Mouse (Mus musculus) mesoderm, embryonic 11.5 days (tissue): ENCODE results near the gene Rxrb.

Source experiments
- DNase-seq: peaks from one replicate; pipeline ENCODE4 v3.0.0-alpha.2; 2012; ENCODE audit warnings: low read depth, low spot score

Rxrb gene

DNA sequence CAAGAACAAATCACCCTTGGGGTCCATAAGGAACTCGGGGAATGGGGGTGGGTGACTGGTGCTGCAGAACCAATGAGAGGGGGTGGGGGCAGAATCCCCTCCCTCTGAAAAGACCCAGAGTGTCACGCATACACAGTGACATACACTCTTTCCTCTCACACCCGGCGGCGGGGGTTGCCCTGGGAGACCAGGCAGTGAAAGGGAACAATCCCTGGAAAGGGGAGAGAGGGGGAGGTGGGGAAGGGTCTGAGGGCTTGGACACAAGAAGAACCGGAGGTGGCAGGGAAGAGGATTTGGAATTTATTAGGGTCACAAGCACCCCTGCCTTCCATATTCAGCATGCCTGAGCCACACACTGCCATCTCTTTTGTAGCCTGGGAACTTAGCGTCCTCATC is 5.9 kb upstream of the Rxrb start:
- DNase-seq: peak; percentile 88

DNA sequence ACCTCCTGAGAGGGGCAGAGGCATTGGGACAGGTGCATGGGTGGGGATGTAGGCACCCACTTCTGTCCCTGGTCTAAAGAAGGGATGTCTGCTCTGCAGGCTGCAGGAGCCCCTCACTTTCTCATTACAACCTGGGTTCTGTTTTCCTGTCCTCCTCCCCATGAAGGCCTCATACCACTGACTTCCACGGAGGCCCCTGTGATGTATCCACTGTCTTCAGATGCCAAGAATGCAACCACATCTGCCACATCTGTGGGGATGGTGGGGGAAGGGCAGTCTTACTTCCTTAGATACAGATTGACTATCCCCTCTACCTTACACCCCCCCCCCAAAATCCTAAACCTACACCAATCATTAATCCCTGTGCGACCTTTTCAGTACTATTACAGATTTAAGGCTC is 5.4 kb upstream of the Rxrb start:
- no peak for DNase-seq

DNA sequence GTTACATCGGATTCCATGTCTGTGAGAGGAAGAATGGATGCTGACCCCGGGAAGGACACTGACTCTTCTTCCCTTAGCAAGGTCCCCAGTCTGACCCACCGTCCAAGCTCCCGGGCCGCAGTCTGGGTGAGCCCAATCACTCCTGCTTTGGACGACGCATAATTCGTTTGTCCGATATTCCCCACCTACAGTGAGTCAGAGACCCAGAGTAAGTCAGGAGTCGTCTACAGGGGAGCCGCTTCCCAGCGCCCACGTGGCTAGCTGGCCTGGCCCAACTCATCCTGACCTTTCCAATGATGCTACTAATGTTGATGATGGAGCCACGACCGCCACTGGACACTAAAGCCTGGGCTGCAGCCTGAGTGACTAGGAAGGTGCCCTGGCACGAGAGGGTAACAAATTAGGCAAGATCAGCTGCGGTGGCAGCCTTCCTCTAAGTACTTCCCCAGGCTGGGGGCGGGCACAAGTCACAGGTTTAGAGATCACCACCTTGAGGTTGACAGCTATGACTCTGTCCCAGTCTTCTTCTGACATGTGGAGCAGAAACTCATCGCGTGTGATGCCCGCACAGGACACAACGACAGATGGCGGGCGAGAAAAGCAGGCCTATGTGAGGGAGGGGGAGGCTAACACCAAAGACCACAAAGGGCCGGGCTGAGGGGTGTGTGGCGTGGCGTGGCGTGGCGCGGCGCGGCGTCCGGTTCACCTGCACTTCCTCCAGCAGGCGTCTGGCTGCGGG is 4.5 kb upstream of the Rxrb start:
- DNase-seq: no peak

DNA sequence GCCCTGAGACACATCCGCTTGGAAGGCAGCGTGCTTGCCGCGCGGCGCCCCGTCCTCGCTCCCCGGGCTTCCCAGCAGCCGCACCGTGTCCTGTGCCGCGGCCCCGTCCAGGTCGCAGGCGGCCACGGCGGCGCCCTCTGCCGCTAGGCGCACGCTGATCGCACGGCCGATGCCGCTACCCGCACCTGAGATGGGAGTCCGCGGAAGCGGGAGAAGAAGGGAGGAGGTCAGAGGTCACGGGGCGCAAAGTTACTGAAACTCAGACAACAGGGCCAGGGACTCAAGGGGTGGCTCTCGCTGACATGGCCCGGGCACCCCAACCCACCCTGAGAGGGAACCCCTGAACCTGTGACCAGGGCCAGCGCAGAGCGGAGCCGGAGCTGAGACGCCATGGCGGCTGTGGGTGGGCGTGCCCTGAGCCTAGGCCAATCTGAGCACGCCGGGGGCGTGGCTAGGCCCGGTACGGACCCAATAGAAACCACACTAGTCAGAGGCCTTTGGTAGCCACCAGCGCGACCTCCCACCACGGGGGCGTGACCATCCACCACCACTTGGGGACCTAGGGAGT is 3.9 kb upstream of the Rxrb start, which contains the start of gene H2-Ke6:
H2-Ke6 (minus strand) TSS at position 405 of the 568 bp plus-strand sequence.
- DNase-seq: peak; percentile 97

DNA sequence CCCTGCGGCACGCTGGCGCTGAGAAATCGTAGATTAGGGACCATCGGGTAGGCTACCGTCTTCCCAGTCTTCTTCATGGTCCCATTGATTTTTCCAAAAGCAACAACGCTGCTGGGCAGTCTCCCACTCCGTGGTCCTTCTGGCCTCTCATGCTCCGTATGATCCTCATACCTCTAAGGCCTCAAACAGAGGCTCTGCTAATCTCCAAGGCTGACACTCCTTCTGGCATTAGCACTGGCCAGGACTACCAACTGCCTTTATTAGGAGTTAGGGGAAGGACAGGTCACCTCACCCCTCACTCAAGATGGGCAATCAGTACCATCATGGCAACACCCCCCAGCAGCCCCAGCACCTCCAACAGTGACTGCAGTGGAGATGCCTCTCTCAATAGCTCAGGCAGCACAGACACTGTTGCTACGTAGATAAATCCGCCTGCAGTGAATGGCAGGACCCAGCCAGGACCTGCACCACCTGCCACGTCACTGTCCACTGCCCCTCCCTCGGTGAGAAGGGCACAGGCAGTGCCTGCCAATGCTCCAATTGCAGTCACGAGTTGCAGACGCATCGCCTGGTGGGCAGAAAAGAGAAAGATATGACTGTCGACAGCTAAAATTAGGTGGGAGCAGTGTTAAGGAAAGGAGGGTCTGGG is 3.0 kb upstream of the Rxrb start:
- no peak for DNase-seq

DNA sequence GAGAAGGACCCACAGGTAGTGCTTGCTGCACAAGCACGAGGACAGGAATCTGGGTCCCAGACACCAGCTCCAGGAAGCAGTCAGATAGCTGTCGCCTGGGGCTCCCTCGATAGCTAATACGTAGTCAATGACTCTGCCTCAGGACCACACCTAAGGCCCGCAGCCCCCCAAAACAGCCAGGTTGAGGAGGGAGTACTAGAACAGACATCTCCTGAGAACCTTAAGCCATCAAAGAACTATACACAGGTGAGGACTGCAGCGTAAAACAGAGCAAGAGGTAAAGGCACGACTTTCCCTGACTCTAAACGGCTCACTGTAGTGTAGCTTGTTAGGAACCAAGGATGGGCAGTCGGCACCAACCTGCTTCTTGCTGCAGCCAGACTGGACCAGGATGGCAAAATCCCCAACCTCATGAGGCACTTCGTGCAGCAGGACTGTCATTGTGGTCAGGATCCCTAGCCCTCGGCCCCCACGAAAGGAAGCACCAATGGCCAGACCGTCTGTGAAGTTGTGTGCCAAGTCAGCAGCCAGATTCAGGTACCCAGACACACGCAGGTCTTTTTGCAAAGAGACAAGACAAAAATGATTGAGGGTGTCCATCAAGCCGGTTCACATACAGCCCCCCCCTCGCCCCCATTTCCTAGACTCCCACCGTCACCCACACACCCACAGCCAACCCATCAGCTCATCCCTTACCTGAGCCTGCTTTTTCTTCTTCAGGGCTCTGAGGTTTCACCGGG is 2.3 kb upstream of the Rxrb start:
- no peak for DNase-seq

DNA sequence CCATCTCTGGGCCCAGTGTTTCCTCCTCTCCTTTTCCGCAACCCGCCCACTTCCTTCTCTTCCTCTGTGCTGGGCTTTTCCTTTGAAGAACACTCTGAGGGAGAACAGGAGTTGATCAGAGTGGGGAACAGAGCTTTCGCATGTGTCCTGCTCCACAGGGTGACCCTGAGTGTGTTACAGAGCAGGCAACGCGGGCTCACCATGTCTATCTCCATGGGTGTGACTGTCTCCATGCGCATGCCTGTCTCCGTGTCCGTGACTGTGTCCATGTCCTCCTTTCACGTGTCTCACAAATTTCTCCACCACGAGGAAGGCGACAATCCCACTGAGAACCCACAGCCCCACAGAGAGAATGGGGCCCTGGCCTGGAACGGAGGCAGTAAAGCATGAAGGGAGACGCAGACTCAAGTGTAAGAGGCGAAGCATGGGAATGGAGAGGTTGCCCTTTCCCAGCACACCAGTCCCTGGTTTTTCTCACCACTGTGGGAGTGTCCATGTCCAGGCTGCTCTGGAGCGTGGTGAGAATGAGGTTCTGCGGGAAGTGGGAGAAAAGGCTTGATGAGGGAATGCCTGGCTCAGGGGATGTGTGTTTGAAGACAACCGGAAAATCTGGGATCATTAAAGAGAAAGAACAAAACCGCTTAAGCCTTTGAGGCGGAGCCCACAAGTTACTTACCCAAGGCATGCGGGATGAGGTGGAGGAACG is 1.6 kb upstream of the Rxrb start:
- DNase-seq: no peak

DNA sequence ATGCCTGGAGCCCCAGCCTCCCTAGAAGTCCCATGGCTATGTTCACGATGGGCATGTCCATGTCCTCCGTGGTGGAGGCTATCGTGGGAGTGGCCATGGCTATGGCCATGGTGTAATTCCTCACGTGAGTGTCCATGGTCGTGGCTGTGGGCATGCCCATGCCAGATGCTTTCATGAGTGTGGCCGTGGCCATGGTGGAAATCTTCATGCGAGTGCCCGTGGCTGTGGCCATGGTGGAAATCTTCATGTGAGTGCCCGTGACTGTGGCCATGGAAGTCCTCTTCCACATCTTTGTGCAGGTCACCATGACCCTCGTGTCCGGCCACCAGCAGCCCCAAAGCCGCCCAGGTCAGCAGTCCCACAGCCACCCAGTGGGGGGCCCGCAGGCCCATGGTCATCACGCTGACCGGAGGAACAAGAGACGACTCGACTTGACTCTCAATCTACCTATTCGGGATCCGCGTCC is 718 bp upstream of the Rxrb start:
- no peak for DNase-seq

DNA sequence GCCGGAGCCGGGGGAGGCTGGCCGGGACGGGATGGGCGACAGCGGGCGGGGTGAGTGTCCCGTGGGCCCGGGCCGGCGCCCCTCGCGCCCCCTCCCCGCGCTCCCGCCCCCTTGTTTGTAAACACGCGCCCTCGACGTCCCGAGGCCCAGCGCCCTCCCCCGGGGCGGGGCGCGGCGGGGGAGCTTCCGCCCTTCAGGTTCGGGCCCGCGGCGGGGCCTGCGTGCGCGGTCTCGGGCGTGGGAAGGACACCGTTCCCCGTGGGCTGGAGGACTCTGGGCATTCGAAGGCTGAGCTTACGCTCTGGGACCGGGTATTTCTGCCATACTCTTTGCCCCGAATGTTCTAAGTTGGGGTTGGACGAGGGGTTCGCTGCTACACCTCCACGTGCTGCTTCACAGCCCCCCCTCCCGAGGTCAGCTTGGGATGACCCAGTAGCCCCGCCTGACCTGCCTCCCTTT is 591 bp downstream of the Rxrb start:
- DNase-seq: peak; percentile 57

DNA sequence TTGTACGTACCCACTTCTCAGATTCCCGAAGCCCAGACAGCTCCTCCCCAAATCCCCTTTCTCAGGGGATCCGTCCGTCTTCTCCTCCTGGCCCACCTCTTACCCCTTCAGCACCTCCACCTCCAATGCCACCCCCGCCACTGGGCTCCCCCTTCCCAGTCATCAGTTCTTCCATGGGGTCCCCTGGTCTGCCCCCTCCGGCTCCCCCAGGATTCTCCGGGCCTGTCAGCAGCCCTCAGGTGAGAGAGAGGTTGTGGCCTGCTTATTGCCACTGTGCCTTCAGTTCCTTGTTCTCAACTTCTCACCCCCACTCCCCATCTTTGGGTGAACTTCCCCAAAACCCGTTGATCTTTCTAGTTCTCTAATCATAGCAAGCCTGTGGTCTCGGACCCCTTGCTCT is 1.2 kb downstream of the Rxrb start:
- no peak for DNase-seq

DNA sequence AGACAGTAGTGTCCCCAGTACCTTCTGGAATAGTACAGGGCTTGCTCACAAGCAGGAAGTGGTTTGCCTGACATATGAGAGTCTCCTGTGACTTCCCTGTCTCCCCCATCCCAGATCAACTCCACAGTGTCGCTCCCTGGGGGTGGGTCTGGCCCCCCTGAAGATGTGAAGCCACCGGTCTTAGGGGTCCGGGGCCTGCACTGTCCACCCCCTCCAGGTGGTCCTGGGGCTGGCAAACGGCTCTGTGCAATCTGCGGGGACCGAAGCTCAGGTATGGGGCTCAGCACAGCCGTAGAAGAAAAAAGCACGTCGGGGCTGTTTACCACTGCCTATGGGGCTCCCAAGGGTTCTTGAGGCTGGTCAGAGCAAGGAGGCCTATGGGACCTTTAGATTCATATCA is 1.8 kb downstream of the Rxrb start:
- DNase-seq: no peak

DNA sequence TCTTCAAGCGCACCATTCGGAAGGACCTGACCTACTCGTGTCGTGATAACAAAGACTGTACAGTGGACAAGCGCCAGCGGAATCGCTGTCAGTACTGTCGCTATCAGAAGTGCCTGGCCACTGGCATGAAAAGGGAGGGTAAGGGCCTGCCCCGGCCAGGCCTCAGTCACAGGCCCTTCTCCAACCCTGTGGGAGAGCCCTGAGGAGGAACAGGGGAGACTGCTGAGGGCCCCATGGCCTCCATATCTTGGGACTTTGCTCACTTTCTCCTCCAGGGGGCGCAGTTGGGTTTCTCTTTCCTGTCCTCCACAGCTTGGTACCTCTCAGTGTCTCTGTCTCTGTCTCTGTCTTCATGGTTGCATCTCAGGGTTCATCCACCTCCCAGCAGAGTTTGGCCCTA is 2.5 kb downstream of the Rxrb start:
- peak; percentile 67 for DNase-seq

DNA sequence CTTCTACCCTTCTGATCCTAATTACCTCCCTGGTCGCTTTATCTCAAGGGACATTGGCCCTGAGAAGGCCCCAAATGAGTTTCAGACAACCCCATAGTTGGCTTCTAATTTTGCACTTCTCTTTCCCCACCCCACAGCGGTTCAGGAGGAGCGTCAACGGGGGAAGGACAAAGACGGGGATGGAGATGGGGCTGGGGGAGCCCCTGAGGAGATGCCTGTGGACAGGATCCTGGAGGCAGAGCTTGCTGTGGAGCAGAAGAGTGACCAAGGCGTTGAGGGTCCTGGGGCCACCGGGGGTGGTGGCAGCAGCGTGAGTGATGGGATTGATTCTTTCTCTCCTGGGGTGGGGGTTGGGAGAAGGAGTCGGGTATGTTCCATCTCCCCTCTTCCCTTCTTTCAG is 3.9 kb downstream of the Rxrb start:
- no peak for DNase-seq

DNA sequence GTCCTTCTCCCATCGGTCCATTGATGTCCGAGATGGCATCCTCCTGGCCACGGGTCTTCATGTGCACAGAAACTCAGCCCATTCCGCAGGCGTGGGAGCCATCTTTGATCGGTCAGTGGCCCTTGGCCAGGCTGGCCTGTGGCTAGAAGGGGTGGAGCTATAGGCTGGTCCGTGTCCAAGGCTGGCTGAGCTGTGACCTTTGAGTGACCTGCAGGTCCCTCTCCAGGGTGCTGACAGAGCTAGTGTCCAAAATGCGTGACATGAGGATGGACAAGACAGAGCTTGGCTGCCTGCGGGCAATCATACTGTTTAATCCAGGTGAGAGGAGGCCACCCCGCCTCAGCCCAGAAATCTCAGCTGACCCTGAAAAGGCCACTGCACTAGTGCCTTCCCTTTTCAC is 5.0 kb downstream of the Rxrb start:
- no peak for DNase-seq

DNA sequence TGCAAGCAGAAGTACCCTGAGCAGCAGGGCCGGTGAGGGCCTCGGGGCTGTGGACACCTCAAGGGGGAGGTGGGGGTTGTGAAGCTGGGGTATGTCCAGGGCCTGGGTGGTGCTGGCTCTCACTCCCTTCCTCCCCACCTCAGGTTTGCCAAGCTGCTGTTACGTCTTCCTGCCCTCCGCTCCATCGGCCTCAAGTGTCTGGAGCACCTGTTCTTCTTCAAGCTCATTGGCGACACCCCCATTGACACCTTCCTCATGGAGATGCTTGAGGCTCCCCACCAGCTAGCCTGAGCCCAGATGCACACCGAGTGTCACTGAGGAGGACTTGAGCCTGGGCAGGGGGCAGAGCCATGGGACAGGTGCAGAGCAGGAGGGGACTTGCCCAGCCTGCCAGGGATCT is 5.6 kb downstream of the Rxrb start:
- no peak for DNase-seq

DNA sequence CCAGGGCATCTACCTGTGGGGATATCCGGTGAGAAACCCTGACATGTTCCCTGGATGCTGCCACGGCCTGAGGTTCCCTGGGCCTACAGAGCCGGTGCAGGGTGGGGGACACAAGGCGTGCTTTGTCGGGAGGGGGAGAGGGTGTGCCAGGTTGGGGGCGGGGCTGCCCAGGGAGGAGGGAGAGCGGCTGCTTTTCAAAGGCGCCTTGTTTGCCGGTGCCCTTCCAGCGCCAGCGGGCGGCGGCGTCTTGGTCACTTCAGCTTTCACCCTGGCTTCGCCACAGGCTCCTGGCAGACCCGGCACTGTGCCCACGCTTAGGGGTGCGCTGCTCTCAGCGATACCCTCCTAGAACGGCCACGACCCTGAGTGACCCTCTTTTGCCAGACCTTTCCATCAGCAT is 6.8 kb downstream of the Rxrb start:
- no peak for DNase-seq

DNA sequence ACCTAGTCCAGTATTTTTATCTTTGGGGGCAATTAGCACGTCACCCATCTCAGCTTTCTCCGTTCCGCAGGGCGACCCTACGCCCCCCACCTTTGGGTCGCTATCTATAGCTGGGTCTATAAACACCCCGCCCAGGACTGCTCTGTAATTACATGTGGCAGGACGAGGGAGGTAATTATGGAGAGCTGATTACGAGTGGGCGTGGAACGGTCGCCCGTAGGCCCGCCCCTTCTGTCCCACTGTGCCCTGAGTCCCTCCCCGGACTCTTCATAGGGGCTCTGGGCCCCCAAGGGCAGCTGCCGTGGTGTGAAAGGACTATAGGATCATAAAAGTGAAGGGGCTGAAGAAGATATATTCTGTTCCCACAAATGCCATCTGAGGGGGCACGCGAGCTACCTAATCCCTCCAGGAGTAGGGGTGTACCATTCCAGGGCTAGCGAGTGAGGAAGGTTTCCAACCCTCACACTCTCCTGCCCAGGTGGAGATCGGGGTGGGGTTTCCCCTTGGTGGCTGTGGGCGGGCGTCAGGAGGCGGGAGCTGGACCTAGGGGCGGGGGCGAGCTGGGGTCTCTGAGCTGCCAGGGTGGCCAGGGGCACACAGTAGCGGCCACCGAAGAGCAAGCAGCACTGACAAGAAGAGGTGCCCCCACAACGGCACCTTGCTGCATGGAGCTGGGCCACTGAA is 7.4 kb downstream of the Rxrb start, which contains the start of gene Col11a2:
Col11a2 (plus strand) TSS at position 560 of the 684 bp plus-strand sequence.
- DNase-seq: no peak

DNA sequence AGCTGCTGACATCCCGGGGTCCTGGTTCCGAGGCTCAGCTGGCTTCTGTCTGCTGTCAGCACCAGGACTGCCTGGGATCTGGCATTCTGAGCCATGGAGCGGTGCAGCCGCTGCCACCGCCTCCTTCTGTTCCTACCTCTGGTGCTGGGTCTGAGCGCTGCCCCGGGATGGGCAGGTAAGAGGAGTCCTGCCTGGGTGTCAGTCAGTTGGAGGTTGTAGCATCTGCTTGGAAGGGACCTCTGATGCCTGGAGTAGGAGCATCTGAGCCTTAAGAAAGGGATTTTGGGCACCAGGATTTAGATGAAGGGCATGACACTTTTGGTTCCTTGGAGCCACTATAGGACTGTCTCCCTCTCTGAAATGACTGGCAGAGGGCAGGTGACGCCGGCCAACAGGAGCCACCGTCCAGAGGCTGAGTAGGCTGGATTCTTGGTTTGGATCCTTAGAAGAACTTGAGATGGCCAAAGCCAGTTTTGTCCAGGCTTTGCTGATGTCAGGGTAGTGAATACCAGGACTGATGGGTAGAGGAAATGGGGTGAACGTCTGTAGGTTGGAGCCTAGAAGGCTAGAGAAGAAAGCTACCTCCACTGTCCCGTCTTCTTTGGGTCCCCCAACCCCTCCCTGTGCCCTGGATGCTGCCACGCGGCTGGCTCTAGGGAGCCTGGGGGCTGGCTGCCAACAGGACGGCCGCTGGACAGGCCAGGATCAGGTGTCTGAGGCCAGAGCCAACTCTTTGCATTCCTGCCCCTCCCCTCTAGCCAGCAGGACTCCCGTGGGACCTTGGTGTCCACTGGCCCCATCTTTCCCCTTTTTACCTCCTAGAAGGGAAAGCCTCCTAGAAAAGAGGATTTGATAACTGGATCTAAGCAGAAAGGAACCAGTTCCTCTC is 8.2 kb downstream of the Rxrb start:
- no peak for DNase-seq

DNA sequence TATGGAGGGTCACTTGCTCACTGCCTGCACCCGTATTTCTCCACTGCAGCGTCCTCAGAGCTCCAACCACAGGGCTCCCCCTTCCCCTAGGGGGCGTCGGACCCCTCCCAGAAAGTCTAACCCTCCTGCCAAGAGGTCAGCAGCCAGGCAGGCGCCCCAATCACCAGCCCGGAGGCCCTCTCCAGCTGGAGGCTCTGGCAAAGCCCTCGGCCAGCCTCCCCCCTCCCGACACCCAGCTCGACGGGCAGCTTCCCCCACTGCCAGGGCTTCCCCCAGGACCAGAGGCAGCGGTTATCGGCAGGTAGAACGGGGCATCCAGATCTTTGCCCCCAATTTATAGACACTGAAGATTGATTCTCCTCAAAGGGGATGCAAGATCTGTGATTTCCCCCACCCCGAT is 14.3 kb downstream of the Rxrb start:
- no peak for DNase-seq
